Mouse (Mus musculus): ENCODE results near the gene Cfl1. TPM values are rescaled to one million over a fixed set of nuclear protein-coding genes. Genes with fewer than 3 reads are reported as not detected.

Cfl1 gene
- total and polyA plus RNA-seq, 3 experiments, result 160 to 194 (median 169) TPM

DNA sequence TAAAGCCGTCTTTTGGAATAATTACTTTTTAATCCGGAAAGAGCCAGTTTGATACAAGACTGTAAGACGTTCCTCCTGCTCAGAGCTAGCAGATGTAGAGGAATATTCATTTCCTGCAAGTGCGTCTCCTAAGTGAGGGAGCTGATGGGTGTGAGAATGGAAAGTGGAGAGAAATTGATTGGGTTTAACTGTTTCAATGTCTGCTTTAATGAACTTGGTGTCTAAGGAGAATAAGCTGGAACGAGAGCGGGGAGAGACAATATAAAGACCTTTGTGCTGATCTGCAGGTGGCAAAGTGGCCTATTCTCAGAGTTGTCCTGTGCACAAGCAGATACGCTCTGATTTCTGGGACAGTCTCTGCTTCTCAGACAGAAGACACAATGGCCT lies 39.9 kb downstream of the Cfl1 start:
- WGBS, result 72% methylated on average over 7 of the region's 7 CpGs
- Histone ChIP-seq H3K36me3 (ENCODE audit: control insufficient read depth, insufficient read depth, low read length) (no peaks in the 10 kb centered on the region), H3K27me3 (ENCODE audit: control insufficient read depth, insufficient read depth, low read length) (no peaks in the 10 kb centered on the region), H3K27ac (no peak overlapping the region), H3K79me2 (replicated peaks; ENCODE audit: control insufficient read depth, insufficient read depth, low read length) (no peaks in the 10 kb centered on the region), H3K4me3 (no peak overlapping the region), H3K9ac (ENCODE audit: low read depth, low read length) (no peak overlapping the region), H3K4me1 (ENCODE audit: control insufficient read depth, insufficient read depth, low read length) (peaks cover 2% of the 10 kb centered on the region)
- intact Hi-C loops (cut with DNase I), result no loop called here
- TF ChIP-seq CTCF (IDR thresholded peaks at IDR 0.05) (no peak), EP300 (IDR thresholded peaks at IDR 0.05; ENCODE audit: insufficient read depth, low read depth, low read length) (no peak), POLR2A (IDR thresholded peaks at IDR 0.05; ENCODE audit: insufficient read depth, low read depth, low read length) (no peak)
- no peak for DNase-seq

DNA sequence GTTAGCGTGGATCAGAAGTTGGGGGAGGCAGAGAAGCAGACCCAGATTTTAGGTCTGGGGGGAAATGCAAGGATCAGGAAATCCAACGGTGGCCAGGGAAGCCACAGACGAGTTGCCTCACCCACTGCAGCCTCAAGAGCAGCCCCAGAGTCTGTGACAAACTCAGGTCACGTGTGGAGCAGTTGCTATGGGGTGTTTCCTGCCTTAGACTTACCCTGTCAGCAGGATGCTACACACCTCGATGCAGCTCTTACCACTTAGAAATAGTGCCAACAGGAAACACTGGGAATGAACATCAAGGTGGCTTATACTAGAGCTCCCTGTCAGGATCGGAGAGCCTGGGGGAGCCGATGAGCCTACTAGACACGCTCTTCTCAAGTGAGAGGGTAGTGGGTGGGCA lies 42.3 kb downstream of the Cfl1 start:
- no peak for TF ChIP-seq POLR2A (IDR thresholded peaks at IDR 0.05; ENCODE audit: insufficient read depth, low read depth, low read length)
- no peak for TF ChIP-seq EP300 (IDR thresholded peaks at IDR 0.05; ENCODE audit: insufficient read depth, low read depth, low read length)
- TF ChIP-seq CTCF (IDR thresholded peaks at IDR 0.05), result no peak
- no peak overlapping the region for H3K4me3 ChIP-seq
- DNase-seq, result no peak
- no peak overlapping the region for H3K9ac ChIP-seq (ENCODE audit: low read depth, low read length)
- peaks cover 2% of the 10 kb centered on the region for H3K4me1 ChIP-seq (ENCODE audit: control insufficient read depth, insufficient read depth, low read length)
- no peak overlapping the region for H3K27ac ChIP-seq
- H3K36me3 ChIP-seq (ENCODE audit: control insufficient read depth, insufficient read depth, low read length), result no peaks in the 10 kb centered on the region
- H3K27me3 ChIP-seq (ENCODE audit: control insufficient read depth, insufficient read depth, low read length), result no peaks in the 10 kb centered on the region
- intact Hi-C loops (cut with DNase I), result no loop called here
- H3K79me2 ChIP-seq (replicated peaks; ENCODE audit: control insufficient read depth, insufficient read depth, low read length), result no peaks in the 10 kb centered on the region
- WGBS, result 63% methylated on average over 8 of the region's 8 CpGs

DNA sequence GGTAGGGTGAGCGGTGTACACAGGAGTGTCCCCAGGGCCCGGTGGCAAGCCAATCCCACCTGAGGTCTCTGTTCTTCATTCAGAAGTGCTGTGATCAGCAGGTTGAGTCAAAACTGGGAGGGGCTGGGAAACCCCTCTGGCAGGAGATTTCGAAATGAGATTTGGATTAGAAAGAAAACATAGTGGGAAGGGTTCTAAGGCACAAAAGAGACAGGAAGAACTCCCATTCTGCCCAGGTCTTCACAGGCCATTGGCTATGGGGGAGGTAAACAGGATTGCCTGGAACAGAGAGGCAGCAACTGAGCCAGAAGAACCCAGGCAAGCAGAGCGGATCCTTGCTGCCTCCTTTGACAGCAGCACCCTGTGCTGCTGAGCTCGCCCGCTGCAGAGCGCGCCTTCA lies 48.5 kb downstream of the Cfl1 start:
- H3K27ac ChIP-seq, result no peak overlapping the region
- H3K27me3 ChIP-seq (ENCODE audit: control insufficient read depth, insufficient read depth, low read length), result no peaks in the 10 kb centered on the region
- TF ChIP-seq POLR2A (IDR thresholded peaks at IDR 0.05; ENCODE audit: insufficient read depth, low read depth, low read length), result no peak
- no peak for TF ChIP-seq EP300 (IDR thresholded peaks at IDR 0.05; ENCODE audit: insufficient read depth, low read depth, low read length)
- no peak for TF ChIP-seq CTCF (IDR thresholded peaks at IDR 0.05)
- DNase-seq, result no peak
- intact Hi-C loops (cut with DNase I), result no loop called here
- WGBS, result 78% methylated on average over 8 of the region's 8 CpGs
- H3K4me1 ChIP-seq (ENCODE audit: control insufficient read depth, insufficient read depth, low read length), result no peaks in the 10 kb centered on the region
- no peaks in the 10 kb centered on the region for H3K79me2 ChIP-seq (replicated peaks; ENCODE audit: control insufficient read depth, insufficient read depth, low read length)
- no peak overlapping the region for H3K9ac ChIP-seq (ENCODE audit: low read depth, low read length)
- H3K36me3 ChIP-seq (ENCODE audit: control insufficient read depth, insufficient read depth, low read length), result no peaks in the 10 kb centered on the region
- no peak overlapping the region for H3K4me3 ChIP-seq

GRCm38 (mm10) chr19:5543362-5543761 lies 53.1 kb downstream of the Cfl1 start:
- intact Hi-C loops (cut with DNase I), result no loop called here
- Histone ChIP-seq H3K27me3 (ENCODE audit: control insufficient read depth, insufficient read depth, low read length) (no peaks in the 10 kb centered on the region), H3K4me1 (ENCODE audit: control insufficient read depth, insufficient read depth, low read length) (no peaks in the 10 kb centered on the region), H3K4me3 (no peak overlapping the region), H3K9ac (ENCODE audit: low read depth, low read length) (no peak overlapping the region), H3K27ac (no peak overlapping the region), H3K79me2 (replicated peaks; ENCODE audit: control insufficient read depth, insufficient read depth, low read length) (no peaks in the 10 kb centered on the region), H3K36me3 (ENCODE audit: control insufficient read depth, insufficient read depth, low read length) (no peaks in the 10 kb centered on the region)
- no peak for DNase-seq
- WGBS, result 84% methylated on average over 9 of the region's 9 CpGs
- TF ChIP-seq POLR2A (IDR thresholded peaks at IDR 0.05; ENCODE audit: insufficient read depth, low read depth, low read length) (no peak), CTCF (IDR thresholded peaks at IDR 0.05) (no peak), EP300 (IDR thresholded peaks at IDR 0.05; ENCODE audit: insufficient read depth, low read depth, low read length) (no peak)

- Histone ChIP-seq H3K27ac (no peak overlapping the region), H3K27me3 (ENCODE audit: control insufficient read depth, insufficient read depth, low read length) (no peaks in the 10 kb centered on the region), H3K4me1 (ENCODE audit: control insufficient read depth, insufficient read depth, low read length) (no peaks in the 10 kb centered on the region), H3K9ac (ENCODE audit: low read depth, low read length) (no peak overlapping the region), H3K79me2 (replicated peaks; ENCODE audit: control insufficient read depth, insufficient read depth, low read length) (no peaks in the 10 kb centered on the region), H3K36me3 (ENCODE audit: control insufficient read depth, insufficient read depth, low read length) (no peaks in the 10 kb centered on the region), H3K4me3 (no peak overlapping the region)
- no peak for DNase-seq
- TF ChIP-seq EP300 (IDR thresholded peaks at IDR 0.05; ENCODE audit: insufficient read depth, low read depth, low read length) (no peak), POLR2A (IDR thresholded peaks at IDR 0.05; ENCODE audit: insufficient read depth, low read depth, low read length) (no peak), CTCF (IDR thresholded peaks at IDR 0.05) (no peak)
- 54% methylated on average over 11 of the region's 11 CpGs for WGBS
- intact Hi-C loops (cut with DNase I), result no loop called here
Observed at GRCm38 (mm10) chr19:5544031-5544430, 53.8 kb downstream of the Cfl1 start.

Other genes starting within 250 kb of the Cfl1 start
- gene Pacs1, start 217.3 kb upstream of the Cfl1 start, total RNA-seq (2021), result 10 to 100 TPM; 20.8 to 21.6 TPM
- 25.7 and 28.5 TPM in 2 replicates for gene Pacs1, start 217.3 kb upstream of the Cfl1 start, polyA plus RNA-seq (2012; rRNA removed)
- gene Sf3b2, start 195.0 kb upstream of the Cfl1 start, total RNA-seq (2021), result 100 to 1,000 TPM; 103 to 121 TPM
- 83.1 and 94.5 TPM in 2 replicates for gene Sf3b2, start 195.0 kb upstream of the Cfl1 start, polyA plus RNA-seq (2012; rRNA removed)
- 10 to 100 TPM; 27.2 to 29.9 TPM for gene Gal3st3, start 192.1 kb upstream of the Cfl1 start, total RNA-seq (2021)
- 35.5 and 36.1 TPM in 2 replicates for gene Gal3st3, start 192.1 kb upstream of the Cfl1 start, polyA plus RNA-seq (2012; rRNA removed)
- gene Catsper1, start 154.7 kb upstream of the Cfl1 start, total RNA-seq (2021), result not detected
- gene Catsper1, start 154.7 kb upstream of the Cfl1 start, polyA plus RNA-seq (2012; rRNA removed), result 0.16 TPM in 1 of 2 replicates, not detected in the other
- 10 to 100 TPM; 10.9 to 16.8 TPM for gene Cst6, start 140.9 kb upstream of the Cfl1 start, total RNA-seq (2021)
- 5.7 and 10.4 TPM in 2 replicates for gene Cst6, start 140.9 kb upstream of the Cfl1 start, polyA plus RNA-seq (2012; rRNA removed)
- 10 to 100 TPM; 16.3 to 19.5 TPM for gene Eif1ad, start 123.7 kb upstream of the Cfl1 start, total RNA-seq (2021)
- 18.5 and 28.1 TPM in 2 replicates for gene Eif1ad, start 123.7 kb upstream of the Cfl1 start, polyA plus RNA-seq (2012; rRNA removed)
- gene Banf1, start 123.3 kb upstream of the Cfl1 start, total RNA-seq (2021), result 100 to 1,000 TPM; 113 to 133 TPM
- gene Banf1, start 123.3 kb upstream of the Cfl1 start, polyA plus RNA-seq (2012; rRNA removed), result 148 and 173 TPM in 2 replicates
- gene Sart1, start 101.8 kb upstream of the Cfl1 start, total RNA-seq (2021), result 10 to 100 TPM; 47.3 to 51.8 TPM
- 10.6 and 22.1 TPM in 2 replicates for gene Sart1, start 101.8 kb upstream of the Cfl1 start, polyA plus RNA-seq (2012; rRNA removed)
- under 1 TPM; 0.39 to 0.52 TPM for gene Tsga10ip, start 87.9 kb upstream of the Cfl1 start, total RNA-seq (2021)
- 0.08 TPM in 1 of 2 replicates, not detected in the other for gene Tsga10ip, start 87.9 kb upstream of the Cfl1 start, polyA plus RNA-seq (2012; rRNA removed)
- gene Drap1, start 65.5 kb upstream of the Cfl1 start, total RNA-seq (2021), result 100 to 1,000 TPM; 278 to 344 TPM
- 175 and 189 TPM in 2 replicates for gene Drap1, start 65.5 kb upstream of the Cfl1 start, polyA plus RNA-seq (2012; rRNA removed)
- 10 to 100 TPM; 32.9 TPM for gene AI837181, start 65.3 kb upstream of the Cfl1 start, total RNA-seq (2021)
- gene AI837181, start 65.3 kb upstream of the Cfl1 start, polyA plus RNA-seq (2012; rRNA removed), result 55.4 and 59.5 TPM in 2 replicates
- not detected for gene Fosl1, start 42.9 kb upstream of the Cfl1 start, total RNA-seq (2021)
- gene Fosl1, start 42.9 kb upstream of the Cfl1 start, polyA plus RNA-seq (2012; rRNA removed), result 0.12 TPM in 1 of 2 replicates, not detected in the other
- gene Ccdc85b, start 32.6 kb upstream of the Cfl1 start, total RNA-seq (2021), result 1 to 10 TPM; 6.3 to 9.7 TPM
- 5.9 and 6.1 TPM in 2 replicates for gene Ccdc85b, start 32.6 kb upstream of the Cfl1 start, polyA plus RNA-seq (2012; rRNA removed)
- 10 to 100 TPM; 47.1 to 52.9 TPM for gene Fibp, start 29.8 kb upstream of the Cfl1 start, total RNA-seq (2021)
- gene Fibp, start 29.8 kb upstream of the Cfl1 start, polyA plus RNA-seq (2012; rRNA removed), result 85.6 and 88.3 TPM in 2 replicates
- gene Ctsw, start 21.9 kb upstream of the Cfl1 start, total RNA-seq (2021), result under 1 TPM; 0.32 to 0.42 TPM
- 0.67 and 2.0 TPM in 2 replicates for gene Ctsw, start 21.9 kb upstream of the Cfl1 start, polyA plus RNA-seq (2012; rRNA removed)
- 10 to 100 TPM in 1 of 2 experiments, 1 to 10 TPM in 1; 8.2 to 10.3 TPM for gene Efemp2, start 16.5 kb upstream of the Cfl1 start, total RNA-seq (2021)
- gene Efemp2, start 16.5 kb upstream of the Cfl1 start, polyA plus RNA-seq (2012; rRNA removed), result 33.6 and 36.3 TPM in 2 replicates
- gene Mus81, start 2.1 kb upstream of the Cfl1 start, total RNA-seq (2021), result 10 to 100 TPM; 18.6 to 21.6 TPM
- 36.4 and 38.6 TPM in 2 replicates for gene Mus81, start 2.1 kb upstream of the Cfl1 start, polyA plus RNA-seq (2012; rRNA removed)
- under 1 TPM; 0.82 to 0.89 TPM for gene 1700020D05Rik, start 13.3 kb downstream of the Cfl1 start, total RNA-seq (2021)
- 0.70 and 0.85 TPM in 2 replicates for gene 1700020D05Rik, start 13.3 kb downstream of the Cfl1 start, polyA plus RNA-seq (2012; rRNA removed)
- gene Snx32, start 20.1 kb downstream of the Cfl1 start, total RNA-seq (2021), result 1 to 10 TPM; 3.9 to 5.2 TPM
- 11.4 and 13.0 TPM in 2 replicates for gene Snx32, start 20.1 kb downstream of the Cfl1 start, polyA plus RNA-seq (2012; rRNA removed)
- gene Ovol1, start 70.2 kb downstream of the Cfl1 start, total RNA-seq (2021), result not detected
- 0.04 TPM in 1 of 2 replicates, not detected in the other for gene Ovol1, start 70.2 kb downstream of the Cfl1 start, polyA plus RNA-seq (2012; rRNA removed)
- 1 to 10 TPM; 3.0 to 3.3 TPM for gene Ap5b1, start 77.6 kb downstream of the Cfl1 start, total RNA-seq (2021)
- 3.0 and 3.1 TPM in 2 replicates for gene Ap5b1, start 77.6 kb downstream of the Cfl1 start, polyA plus RNA-seq (2012; rRNA removed)
- 10 to 100 TPM; 50.2 to 58.6 TPM for gene Rnaseh2c, start 111.4 kb downstream of the Cfl1 start, total RNA-seq (2021)
- 18.7 and 37.1 TPM in 2 replicates for gene Rnaseh2c, start 111.4 kb downstream of the Cfl1 start, polyA plus RNA-seq (2012; rRNA removed)
- 10 to 100 TPM; 27.0 to 27.5 TPM for gene Kat5, start 119.8 kb downstream of the Cfl1 start, total RNA-seq (2021)
- gene Kat5, start 119.8 kb downstream of the Cfl1 start, polyA plus RNA-seq (2012; rRNA removed), result 36.1 and 56.9 TPM in 2 replicates
- gene Rela, start 147.0 kb downstream of the Cfl1 start, total RNA-seq (2021), result 10 to 100 TPM; 26.8 to 32.5 TPM
- gene Rela, start 147.0 kb downstream of the Cfl1 start, polyA plus RNA-seq (2012; rRNA removed), result 39.8 and 57.2 TPM in 2 replicates
- 10 to 100 TPM; 19.9 to 23.5 TPM for gene Sipa1, start 173.3 kb downstream of the Cfl1 start, total RNA-seq (2021)
- gene Sipa1, start 173.3 kb downstream of the Cfl1 start, polyA plus RNA-seq (2012; rRNA removed), result 37.7 and 39.9 TPM in 2 replicates
- 10 to 100 TPM; 20.8 to 23.2 TPM for gene Map3k11, start 198.3 kb downstream of the Cfl1 start, total RNA-seq (2021)
- gene Map3k11, start 198.3 kb downstream of the Cfl1 start, polyA plus RNA-seq (2012; rRNA removed), result 31.5 and 31.9 TPM in 2 replicates
- gene Pcnx3, start 198.5 kb downstream of the Cfl1 start, total RNA-seq (2021), result 10 to 100 TPM; 17.5 to 18.6 TPM
- gene Pcnx3, start 198.5 kb downstream of the Cfl1 start, polyA plus RNA-seq (2012; rRNA removed), result 33.6 and 40.1 TPM in 2 replicates
- gene Kcnk7, start 213.9 kb downstream of the Cfl1 start, total RNA-seq (2021), result not detected
- not detected in 2 replicates for gene Kcnk7, start 213.9 kb downstream of the Cfl1 start, polyA plus RNA-seq (2012; rRNA removed)
- 100 to 1,000 TPM; 128 to 137 TPM for gene Ehbp1l1, start 235.9 kb downstream of the Cfl1 start, total RNA-seq (2021)
- gene Ehbp1l1, start 235.9 kb downstream of the Cfl1 start, polyA plus RNA-seq (2012; rRNA removed), result 100 and 121 TPM in 2 replicates
- 10 to 100 TPM; 24.2 to 26.3 TPM for gene Fam89b, start 239.2 kb downstream of the Cfl1 start, total RNA-seq (2021)
- 75.7 and 80.7 TPM in 2 replicates for gene Fam89b, start 239.2 kb downstream of the Cfl1 start, polyA plus RNA-seq (2012; rRNA removed)

Measured in heart, adult 2 months (tissue).